Mouse (Mus musculus) neural tube, embryonic 14.5 days (tissue): ENCODE results near the gene Rplp1. TPM values are rescaled to one million over a fixed set of nuclear protein-coding genes. Genes with fewer than 3 reads are reported as not detected.

Experiments
- ATAC-seq: fragments of 200-750 bp; cut with Nextera tagmentation; 2 replicates; pipeline ENCODE4 v1.8.0; 2017; ENCODE audit warnings: low read depth, mild to moderate bottlenecking, moderate TSS enrichment, moderate library complexity
- H3K27ac ChIP-seq: fragments of 300-500 bp; sonication (generic); 2 replicates; pipeline ENCODE4 v1.5.1; 2014; ENCODE audit warnings: low read depth, mild to moderate bottlenecking, control low read depth, low read length, moderate library complexity, mixed read lengths
- H3K27me3 ChIP-seq: fragments of 300-500 bp; sonication (generic); 2 replicates; pipeline ENCODE4 v1.6.1; 2014; ENCODE audit warnings: low read length; ENCODE audit not compliant: control insufficient read depth, insufficient read depth
- H3K36me3 ChIP-seq: fragments of 300-500 bp; sonication (generic); 2 replicates; pipeline ENCODE4 v1.6.1; 2014; ENCODE audit warnings: low read length, mixed read lengths; ENCODE audit not compliant: control insufficient read depth, insufficient read depth
- H3K4me1 ChIP-seq: fragments of 300-500 bp; sonication (generic); 2 replicates; pipeline ENCODE4 v1.6.1; 2014; ENCODE audit warnings: low read length; ENCODE audit not compliant: control insufficient read depth, insufficient read depth
- H3K4me2 ChIP-seq: fragments of 300-500 bp; sonication (generic); 2 replicates; pipeline ENCODE4 v1.6.1; 2014; ENCODE audit warnings: mild to moderate bottlenecking, low read depth, low read length, control low read depth
- H3K4me3 ChIP-seq: fragments of 300-500 bp; sonication (generic); 2 replicates; pipeline ENCODE4 v1.5.1; 2014; ENCODE audit warnings: low read depth, low read length, control low read depth, mixed read lengths
- H3K9ac ChIP-seq: fragments of 300-500 bp; sonication (generic); replicated peaks from 2 replicates; pipeline ENCODE4 v1.6.1; 2014; ENCODE audit warnings: low read depth, mild to moderate bottlenecking, control low read depth, low read length, mixed read lengths
- H3K9me3 ChIP-seq: fragments of 300-500 bp; sonication (generic); 2 replicates; pipeline ENCODE4 v1.6.1; 2016; ENCODE audit warnings: low read length; ENCODE audit not compliant: control insufficient read depth
- WGBS: fragments of 180-500 bp; shearing (Covaris S2); extraction: QIAGEN DNeasy Blood & Tissue Kit; methylation state at CpG from one replicate; pipeline ENCODE4 v1.1.7; 2014; 5-methylcytosine and 5-hydroxymethylcytosine counted together
- polyA plus RNA-seq: library from polyadenylated mRNA; unstranded; fragments of >200 nt; fragmentation: Nextera tagmentation; extraction: Ambion mirVana; gene quantifications from 2 replicates; pipeline ENCODE4 v1.2.1, GENCODE M21; 2014

Rplp1 gene
- polyA plus RNA-seq, 1 experiment from 2014 or later, result 1,031 TPM

DNA sequence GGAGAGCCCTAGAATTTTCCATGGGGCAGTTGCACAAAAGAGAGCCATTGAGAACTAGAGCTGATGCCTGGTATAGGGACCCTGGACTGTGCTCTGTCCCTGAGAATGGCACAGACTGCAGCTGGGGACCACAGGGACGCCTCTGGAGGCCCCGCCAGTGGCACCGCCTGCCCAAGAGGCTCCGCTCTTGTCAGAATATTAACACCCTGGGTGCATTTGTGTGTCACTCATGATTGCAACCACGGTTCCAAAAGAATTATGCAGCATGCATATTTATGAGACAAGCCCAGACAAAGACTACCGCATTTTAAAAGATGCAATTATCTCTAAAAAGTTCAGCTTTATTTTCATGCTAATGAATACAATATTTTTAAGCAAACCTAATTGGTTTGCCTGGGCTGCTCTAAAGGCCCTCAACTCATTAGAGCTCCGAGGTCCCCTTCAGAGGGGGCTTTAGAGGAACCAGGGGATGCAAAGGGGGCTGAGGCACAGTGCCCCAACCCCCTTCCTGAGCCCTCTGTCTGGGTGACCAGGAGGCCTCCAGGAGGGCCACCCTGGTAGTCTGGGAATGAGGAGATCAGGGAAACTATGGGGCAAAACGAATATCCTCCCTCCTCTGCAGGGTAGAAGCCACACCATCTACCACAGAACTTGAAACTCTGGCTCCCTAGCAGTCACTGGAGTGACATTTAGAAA, 41.9 kb downstream of the Rplp1 start:
- 19% methylated on average over 8 of the region's 8 CpGs for WGBS
- Histone ChIP-seq H3K27ac (peak overlapping the region; percentile 34; the same call in 1 of the 2 replicates), H3K9ac (no peak overlapping the region)

DNA sequence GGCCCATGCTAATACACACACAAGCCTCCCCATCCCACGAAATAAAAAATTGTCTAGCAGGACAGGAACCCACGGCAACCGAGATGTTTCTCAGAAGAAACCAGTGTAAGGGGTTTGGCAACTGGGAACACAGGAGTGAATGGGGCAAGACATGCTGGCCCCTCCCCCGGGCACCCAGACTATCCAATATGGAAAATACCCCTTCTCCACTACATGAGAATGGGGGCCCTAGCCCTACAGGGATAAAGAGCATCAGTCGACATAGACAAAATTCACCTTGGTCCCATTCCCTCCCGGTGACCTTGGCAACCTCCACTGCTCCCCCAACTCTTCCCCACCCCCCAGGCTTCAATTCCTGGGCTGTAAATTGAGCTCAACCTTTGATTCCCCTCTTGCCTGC, 42.5 kb downstream of the Rplp1 start:
- Histone ChIP-seq H3K4me1 (peaks cover 22% of the 10 kb centered on the region), H3K9me3 (no peaks in the 10 kb centered on the region)
- 26% methylated on average over 6 of the region's 6 CpGs for WGBS

More for the DNA sequence above, 41.9 kb downstream of the Rplp1 start:
- Histone ChIP-seq H3K27me3 (no peaks in the 10 kb centered on the region), H3K4me3 (no peak overlapping the region), H3K4me1 (peaks cover 27% of the 10 kb centered on the region), H3K4me2 (no peak overlapping the region), H3K36me3 (no peaks in the 10 kb centered on the region), H3K9me3 (no peaks in the 10 kb centered on the region)
- peak; percentile 54; the same call in 1 of the 2 replicates for ATAC-seq

DNA sequence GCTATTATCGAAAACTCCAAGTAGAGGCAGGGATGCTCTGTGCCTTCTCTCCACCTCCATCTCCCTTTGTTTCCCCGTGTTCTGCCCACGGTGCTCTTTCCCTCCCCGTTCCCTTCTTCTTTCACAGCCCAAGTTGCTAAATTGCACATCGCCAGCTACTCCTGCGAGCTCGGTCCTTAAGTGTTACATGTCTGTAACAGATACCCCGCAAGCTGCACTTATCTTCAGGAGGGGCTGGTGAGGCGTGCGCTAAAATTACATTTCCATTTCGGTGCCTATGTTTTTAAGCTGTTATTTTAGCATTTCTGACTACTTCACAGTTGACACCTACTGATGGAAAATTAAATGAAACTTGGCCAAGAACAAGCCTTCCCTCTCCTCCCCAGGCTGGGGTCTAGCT, 46.7 kb downstream of the Rplp1 start:
- Histone ChIP-seq H3K4me3 (no peak overlapping the region), H3K4me1 (peaks cover 5% of the 10 kb centered on the region; the same call in 1 of the 2 replicates), H3K27ac (no peak overlapping the region), H3K9ac (no peak overlapping the region), H3K9me3 (no peaks in the 10 kb centered on the region), H3K27me3 (no peaks in the 10 kb centered on the region), H3K4me2 (no peak overlapping the region), H3K36me3 (no peaks in the 10 kb centered on the region)
- no peak for ATAC-seq
- WGBS, result 81% methylated on average over 11 of the region's 11 CpGs

More for the DNA sequence above, 42.5 kb downstream of the Rplp1 start:
- no peak overlapping the region for H3K4me2 ChIP-seq
- H3K27me3 ChIP-seq, result no peaks in the 10 kb centered on the region
- no peak overlapping the region for H3K27ac ChIP-seq
- H3K36me3 ChIP-seq, result no peaks in the 10 kb centered on the region
- no peak for ATAC-seq
- H3K4me3 ChIP-seq, result no peak overlapping the region
- no peak overlapping the region for H3K9ac ChIP-seq

Other genes starting within 250 kb of the Rplp1 start
- gene Kif23, start 32.2 kb upstream of the Rplp1 start, polyA plus RNA-seq, result 7.6 and 12.9 TPM in 2 replicates
- gene Paqr5, start 112.3 kb upstream of the Rplp1 start, polyA plus RNA-seq, result 0.17 and 0.33 TPM in 2 replicates
- gene Glce, start 208.1 kb upstream of the Rplp1 start, polyA plus RNA-seq, result 25.1 and 32.6 TPM in 2 replicates